Mouse (Mus musculus): ENCODE results near the gene Wnk4.

DNA sequence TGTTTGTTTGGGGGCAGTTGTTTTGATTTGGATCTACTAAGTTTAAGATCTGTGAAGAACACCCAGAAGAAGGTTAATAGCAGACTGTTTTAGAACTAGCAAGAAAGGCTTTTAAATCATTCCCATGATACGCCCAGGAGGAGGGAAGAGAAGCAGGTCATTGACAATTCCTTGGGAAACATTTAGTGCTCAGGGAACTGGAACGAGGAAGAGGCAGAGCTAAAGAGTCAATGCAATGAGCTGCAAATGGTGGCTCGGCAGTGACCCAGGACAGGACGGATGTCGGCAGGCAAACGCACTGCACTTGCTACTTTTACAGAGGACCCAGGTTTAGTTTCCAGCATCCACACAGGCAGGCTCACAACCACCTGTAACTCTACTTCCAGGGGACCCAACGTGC, 20.5 kb downstream of the Wnk4 start:
- TF ChIP-seq FLI1 (IDR thresholded peaks at IDR 0.05; ENCODE audit: low read length) = no peak
- no peak for TF ChIP-seq GATA1 (IDR thresholded peaks at IDR 0.05; ENCODE audit: borderline replicate concordance, low read length)
